Mouse (Mus musculus) midbrain, postnatal 0 days (tissue): ENCODE results near the gene Hyal4. TPM values are rescaled to one million over a fixed set of nuclear protein-coding genes. Genes with fewer than 3 reads are reported as not detected.

Experiments
- ATAC-seq: fragments of 200-750 bp; cut with Nextera tagmentation; 2 replicates; pipeline ENCODE4 v1.8.0; 2017; ENCODE audit warnings: moderate number of reproducible peaks, mild to moderate bottlenecking, moderate TSS enrichment, moderate library complexity; ENCODE audit not compliant: low FRiP score
- DNase-seq: peaks from one replicate; pipeline ENCODE4 v3.0.0-alpha.2; 2015; ENCODE audit warnings: low spot score
- H3K27ac ChIP-seq: fragments of 300-500 bp; sonication (generic); 2 replicates; pipeline ENCODE4 v1.5.1; 2014; ENCODE audit warnings: low read depth, mild to moderate bottlenecking, low read length, mixed read lengths
- H3K27me3 ChIP-seq: fragments of 300-500 bp; sonication (generic); 2 replicates; pipeline ENCODE4 v1.6.1; 2014; ENCODE audit warnings: low read length, control low read depth, mixed read lengths; ENCODE audit not compliant: insufficient read depth
- H3K36me3 ChIP-seq: fragments of 300-500 bp; sonication (generic); 2 replicates; pipeline ENCODE4 v1.6.1; 2014; ENCODE audit warnings: low read length, control low read depth, mixed read lengths; ENCODE audit not compliant: insufficient read depth
- H3K4me1 ChIP-seq: fragments of 300-500 bp; sonication (generic); 2 replicates; pipeline ENCODE4 v1.6.1; 2014; ENCODE audit warnings: mild to moderate bottlenecking, control low read depth, antibody characterized with exemption, low read length, mixed read lengths; ENCODE audit not compliant: insufficient read depth
- H3K4me2 ChIP-seq: fragments of 300-500 bp; sonication (generic); 2 replicates; pipeline ENCODE4 v1.6.1; 2014; ENCODE audit warnings: low read depth, mild to moderate bottlenecking, low read length, mixed read lengths; ENCODE audit not compliant: poor library complexity, severe bottlenecking
- H3K4me3 ChIP-seq: fragments of 300-500 bp; sonication (generic); 2 replicates; pipeline ENCODE4 v1.5.1; 2014; ENCODE audit warnings: low read depth, mild to moderate bottlenecking, low read length, moderate library complexity
- H3K9ac ChIP-seq: fragments of 300-500 bp; sonication (generic); replicated peaks from 2 replicates; pipeline ENCODE4 v1.6.1; 2014; ENCODE audit warnings: mild to moderate bottlenecking, low read length, moderate library complexity, mixed read lengths; ENCODE audit not compliant: poor library complexity, severe bottlenecking
- H3K9me3 ChIP-seq: fragments of 300-500 bp; sonication (generic); 2 replicates; pipeline ENCODE4 v1.6.1; 2016; ENCODE audit warnings: low read length, control low read depth
- CTCF ChIP-seq: IDR thresholded peaks from 2 replicates; pipeline ENCODE4 v1.5.1; 2016; ENCODE audit warnings: antibody characterized with exemption, mild to moderate bottlenecking
- WGBS: fragments of 180-500 bp; shearing (Covaris S2); extraction: QIAGEN DNeasy Blood & Tissue Kit; methylation state at CpG from one replicate; pipeline ENCODE4 v1.1.7; 2014; 5-methylcytosine and 5-hydroxymethylcytosine counted together
- polyA plus RNA-seq: library from polyadenylated mRNA; unstranded; fragments of >200 nt; fragmentation: Nextera tagmentation; extraction: Ambion mirVana; gene quantifications from 2 replicates; pipeline ENCODE4 v1.2.1, GENCODE M21; 2015
- total RNA-seq: library from RNA; depleted of rRNA; stranded (reverse); fragments of >200 nt; gene quantifications from 2 replicates; pipeline ENCODE4 v1.2.3, GENCODE M21; 2014; rRNA removed

Gene Hyal4
- total RNA-seq = not detected in 2 replicates
- not detected in 2 replicates for polyA plus RNA-seq

GRCm38 (mm10) chr6:24748029-24748428 is at the start of gene Hyal4:
TSS of gene Hyal4 (plus strand) at chr6:24748329.
- Histone ChIP-seq H3K27me3 (no peaks in the 10 kb centered on the region), H3K9me3 (no peaks in the 10 kb centered on the region), H3K4me3 (no peak within 1 kb of the TSS), H3K9ac (no peak within 1 kb of the TSS), H3K4me1 (no peaks in the 10 kb centered on the region), H3K27ac (no peak within 1 kb of the TSS), H3K36me3 (no peaks in the 10 kb centered on the region), H3K4me2 (no peak within 1 kb of the TSS)
- ATAC-seq (no peak), DNase-seq (no peak)
- WGBS = 82% methylated on average over 4 of the region's 4 CpGs
- no peak for TF ChIP-seq CTCF

DNA sequence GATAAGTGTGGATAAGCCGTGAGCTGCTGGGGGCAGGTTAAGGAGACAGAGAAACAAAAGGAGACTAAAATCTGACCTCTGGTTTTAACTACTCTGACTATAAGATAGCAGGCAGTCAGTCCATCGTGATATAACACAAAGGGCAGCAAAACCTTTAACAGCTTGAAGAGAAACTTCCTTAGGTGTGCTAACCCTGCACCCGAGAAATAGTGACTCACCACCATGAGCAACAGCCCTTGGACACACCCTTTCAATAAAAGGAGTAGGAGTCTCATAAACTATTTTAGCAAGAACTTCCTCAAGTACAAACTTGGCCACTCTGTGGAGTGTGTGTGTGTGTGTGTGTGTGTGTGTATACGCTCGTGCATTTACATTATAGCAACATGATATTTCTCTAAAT is 41.0 kb upstream of the Hyal4 start:
- Histone ChIP-seq H3K27me3 (no peaks in the 10 kb centered on the region), H3K4me3 (no peak overlapping the region), H3K36me3 (no peaks in the 10 kb centered on the region), H3K4me1 (no peaks in the 10 kb centered on the region), H3K4me2 (no peak overlapping the region), H3K27ac (no peak overlapping the region), H3K9me3 (no peaks in the 10 kb centered on the region), H3K9ac (no peak overlapping the region)
- DNase-seq (no peak), ATAC-seq (no peak)
- WGBS = 83% methylated on average over 5 of the region's 5 CpGs
- TF ChIP-seq CTCF = no peak

DNA sequence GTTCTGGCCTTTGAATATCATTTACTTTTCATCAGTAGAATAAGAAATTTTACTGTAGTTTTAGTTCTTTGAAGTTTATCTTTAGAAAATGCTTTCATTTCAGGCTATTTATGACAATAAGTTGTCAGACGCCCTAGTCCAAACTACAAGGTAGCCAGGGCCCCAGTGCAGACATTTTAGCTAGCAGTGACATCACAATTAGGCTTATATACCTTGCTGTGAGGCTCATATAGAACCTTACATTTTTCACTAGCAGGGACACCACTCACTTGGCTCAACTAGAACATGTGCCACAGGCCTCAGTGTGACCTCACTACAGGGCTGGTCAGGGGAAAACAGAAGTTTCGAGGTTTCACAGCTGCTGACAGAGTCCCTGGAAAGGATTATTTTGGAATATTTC is 40.6 kb upstream of the Hyal4 start:
- no peak for ATAC-seq
- Histone ChIP-seq H3K27me3 (no peaks in the 10 kb centered on the region), H3K4me1 (no peaks in the 10 kb centered on the region)

GRCm38 (mm10) chr6:24721317-24722099 is 26.6 kb upstream of the Hyal4 start:
- no peak overlapping the region for H3K27ac ChIP-seq
- H3K4me1 ChIP-seq = no peaks in the 10 kb centered on the region
- DNase-seq (peak; percentile 76), ATAC-seq (no peak)
- no peaks in the 10 kb centered on the region for H3K27me3 ChIP-seq
- no peaks in the 10 kb centered on the region for H3K36me3 ChIP-seq
- TF ChIP-seq CTCF = peak; percentile 82
- no peaks in the 10 kb centered on the region for H3K9me3 ChIP-seq
- H3K9ac ChIP-seq = no peak overlapping the region
- no peak overlapping the region for H3K4me2 ChIP-seq
- H3K4me3 ChIP-seq = no peak overlapping the region
- 35% methylated on average over 13 of the region's 13 CpGs for WGBS

More for the DNA sequence above, 40.6 kb upstream of the Hyal4 start:
- Histone ChIP-seq H3K9ac (no peak overlapping the region), H3K4me2 (no peak overlapping the region), H3K4me3 (no peak overlapping the region), H3K9me3 (no peaks in the 10 kb centered on the region), H3K27ac (no peak overlapping the region), H3K36me3 (no peaks in the 10 kb centered on the region)
- TF ChIP-seq CTCF = no peak
- WGBS = 78% methylated on average over 2 of the region's 2 CpGs
- no peak for DNase-seq

GRCm38 (mm10) chr6:24728130-24728529 is 20.0 kb upstream of the Hyal4 start:
- Histone ChIP-seq H3K4me3 (no peak overlapping the region), H3K27ac (no peak overlapping the region), H3K9ac (no peak overlapping the region), H3K36me3 (no peaks in the 10 kb centered on the region), H3K4me1 (no peaks in the 10 kb centered on the region), H3K4me2 (no peak overlapping the region), H3K9me3 (no peaks in the 10 kb centered on the region), H3K27me3 (no peaks in the 10 kb centered on the region)
- 89% methylated on average over 1 of the region's 1 CpGs for WGBS
- DNase-seq (no peak), ATAC-seq (no peak)
- no peak for TF ChIP-seq CTCF

DNA sequence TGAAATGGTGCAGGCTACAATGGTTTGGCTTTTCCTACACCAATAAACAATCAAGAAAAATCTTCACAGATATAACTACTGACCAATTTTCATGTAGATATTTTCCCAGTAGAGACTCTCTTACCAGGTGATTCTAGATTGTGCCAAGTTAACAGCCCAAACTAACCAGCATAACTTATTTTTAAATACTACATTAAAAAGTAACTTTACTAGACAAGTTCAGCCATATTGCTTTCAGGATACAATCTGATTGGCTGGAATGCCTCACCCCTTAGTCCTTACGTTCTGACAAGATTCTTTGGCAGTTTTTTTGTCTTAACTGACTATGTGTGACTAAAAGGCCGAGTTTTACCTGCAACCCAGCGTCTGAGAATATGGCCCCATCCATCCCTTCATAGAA is 15.2 kb upstream of the Hyal4 start, which contains the start of gene Hyal6:
Gene Hyal6 (plus strand): TSS at position 301 of the 400 bp plus-strand sequence.
- no peak within 1 kb of the TSS for H3K4me3 ChIP-seq
- H3K4me2 ChIP-seq = no peak within 1 kb of the TSS
- no peak within 1 kb of the TSS for H3K9ac ChIP-seq
- H3K9me3 ChIP-seq = no peaks in the 10 kb centered on the region
- no peak within 1 kb of the TSS for H3K27ac ChIP-seq
- WGBS = 81% methylated on average over 3 of the region's 3 CpGs
- no peaks in the 10 kb centered on the region for H3K27me3 ChIP-seq
- DNase-seq (no peak), ATAC-seq (no peak)
- H3K36me3 ChIP-seq = no peaks in the 10 kb centered on the region
- TF ChIP-seq CTCF = no peak
- no peaks in the 10 kb centered on the region for H3K4me1 ChIP-seq
